Mouse (Mus musculus) embryo, embryonic 10.5 days (tissue): ENCODE measurements at regions not wholly inside any gene's neighbourhood (a gene's known extent, or its start where the extent isn't known, plus 50 kb on each side); places are given as distances from the start of the nearest gene placed in this dataset.

Experiments used
- DNase-seq: peaks from one replicate; pipeline ENCODE4 v3.0.0-alpha.2; 2015; ENCODE audit warnings: low spot score

GRCm38 (mm10) chr1:42755958-42756357, 60.4 kb downstream of the Pou3f3 start:
- no peak for DNase-seq

GRCm38 (mm10) chr1:42756497-42756896, 60.9 kb downstream of the Pou3f3 start:
- no peak for DNase-seq

DNA sequence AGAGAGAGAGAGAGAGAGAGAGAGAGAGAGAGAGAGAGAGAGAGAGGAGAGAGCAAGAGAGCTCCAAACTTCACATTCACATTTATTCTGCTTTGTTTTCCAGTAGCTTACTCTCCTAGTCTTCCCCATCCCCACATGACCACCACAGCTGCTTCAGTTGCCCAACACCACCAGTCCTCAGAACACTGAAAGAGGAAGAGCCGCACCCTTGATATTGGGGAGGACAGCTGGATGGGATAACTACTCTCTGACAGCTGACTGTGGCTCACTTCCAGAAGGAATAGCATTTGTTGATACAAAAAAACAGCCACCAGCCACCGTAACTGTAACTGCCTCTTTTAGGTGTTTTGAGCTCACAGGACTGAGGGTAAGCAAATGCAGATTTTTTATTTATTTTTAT, 67.9 kb downstream of the Pou3f3 start:
- no peak for DNase-seq

- DNase-seq = no peak
Observed at GRCm38 (mm10) chr1:42764048-42764447, 68.5 kb downstream of the Pou3f3 start.

GRCm38 (mm10) chr1:42770085-42770484, 74.5 kb downstream of the Pou3f3 start:
- no peak for DNase-seq

- DNase-seq = peak; percentile 66
Observed at GRCm38 (mm10) chr1:42772000-42772399, 76.4 kb downstream of the Pou3f3 start.

GRCm38 (mm10) chr1:42773851-42774464, 77.1 kb upstream of the Mrps9 start:
- DNase-seq = no peak

- no peak for DNase-seq
Observed at GRCm38 (mm10) chr1:42774971-42775892, 75.8 kb upstream of the Mrps9 start.

GRCm38 (mm10) chr1:42775893-42776287, 75.1 kb upstream of the Mrps9 start:
- DNase-seq = no peak

DNA sequence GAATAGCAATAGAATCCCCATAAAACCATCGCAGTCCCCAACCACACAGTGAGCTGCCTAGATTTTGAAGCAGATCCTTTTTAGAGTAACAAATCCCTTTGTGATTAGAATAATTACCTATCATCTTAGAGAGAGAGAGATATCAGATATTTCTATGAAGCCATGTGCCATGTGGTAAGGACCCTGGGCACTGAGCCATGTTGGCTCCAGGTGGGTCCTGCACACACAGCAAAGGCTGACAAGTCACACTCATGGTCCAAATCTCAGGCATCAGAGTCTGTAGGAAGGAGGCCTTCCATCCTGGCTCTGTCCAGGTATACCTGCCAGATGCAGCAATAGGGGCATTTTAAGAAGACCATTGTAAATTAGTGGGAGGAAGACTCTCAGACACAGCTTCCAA, 73.6 kb upstream of the Mrps9 start:
- DNase-seq = no peak

GRCm38 (mm10) chr1:42779761-42780160, 71.3 kb upstream of the Mrps9 start:
- DNase-seq = peak; percentile 75

DNA sequence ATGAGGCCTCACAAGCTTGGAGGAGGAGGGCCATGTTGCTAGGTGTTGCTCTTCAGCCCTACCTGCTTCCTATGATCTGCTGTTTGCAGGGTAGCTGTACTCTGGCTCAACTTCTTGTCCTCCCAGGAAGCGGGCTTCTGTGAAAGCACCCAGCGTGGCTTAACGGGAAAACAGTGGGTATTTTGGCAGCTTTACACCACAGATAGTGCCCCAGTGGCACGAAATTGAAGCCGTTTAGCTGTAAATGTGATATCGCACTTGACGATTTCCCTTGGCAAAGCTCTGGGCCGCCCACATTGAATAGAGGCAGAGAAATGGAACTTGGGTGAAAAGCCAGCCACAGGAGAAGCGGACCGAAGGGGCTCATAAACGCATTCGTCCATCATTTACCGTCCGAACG, 70.8 kb upstream of the Mrps9 start:
- DNase-seq = no peak

- DNase-seq = no peak
Observed at GRCm38 (mm10) chr1:42781533-42781932, 69.5 kb upstream of the Mrps9 start.

GRCm38 (mm10) chr1:42783072-42783672, 67.9 kb upstream of the Mrps9 start:
- DNase-seq = no peak

GRCm38 (mm10) chr1:42787240-42787639, 63.8 kb upstream of the Mrps9 start:
- DNase-seq = no peak

GRCm38 (mm10) chr1:42788413-42788812, 62.6 kb upstream of the Mrps9 start:
- DNase-seq = no peak
